Mouse (Mus musculus) hindlimb bud, embryonic 11.5 days (tissue): ENCODE results near the gene Ehbp1.

Experiments used
- DNase-seq: peaks from one replicate; pipeline ENCODE4 v3.0.0-alpha.2; 2012; ENCODE audit warnings: low read depth, low spot score; ENCODE audit errors: extremely low spot score

Gene Ehbp1

DNA sequence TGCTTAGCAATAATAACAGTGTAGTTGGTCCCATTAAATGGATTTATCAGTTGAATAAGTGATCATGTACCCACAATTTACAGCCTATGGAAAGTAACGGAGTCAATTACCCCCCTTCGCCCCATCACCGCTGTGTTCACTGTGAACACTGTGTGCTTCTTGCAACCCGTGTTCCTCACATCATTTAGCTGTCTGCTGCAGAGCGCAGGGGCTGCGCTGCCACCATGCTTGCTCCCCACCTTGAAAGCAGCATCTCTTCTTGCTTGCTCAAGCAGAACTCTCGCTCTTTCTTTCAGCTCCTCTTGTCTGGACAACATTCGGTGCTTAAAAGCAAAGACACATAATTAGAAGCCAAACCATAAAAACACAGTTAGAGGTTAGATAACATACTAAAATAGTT, 252.7 kb downstream of the Ehbp1 start:
- DNase-seq, result no peak

DNA sequence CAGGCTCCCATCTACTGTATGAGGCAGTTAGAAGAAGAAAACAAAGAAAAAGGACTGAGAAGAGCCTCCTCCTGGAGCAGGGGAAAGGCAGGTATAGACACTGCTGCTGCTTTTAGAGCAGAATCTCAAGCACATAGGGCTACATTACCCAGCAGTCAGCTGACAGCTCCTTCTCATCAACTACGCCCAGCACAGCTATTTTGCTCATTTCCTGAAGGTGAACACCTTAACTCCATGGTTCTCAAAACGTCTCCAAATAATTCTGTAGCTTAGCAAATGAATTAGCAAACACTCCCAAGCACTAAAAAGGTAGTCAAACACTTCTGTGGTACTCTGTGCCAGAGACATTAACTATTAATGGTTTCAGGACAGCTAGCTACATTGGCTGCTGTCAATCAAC, 278.7 kb downstream of the Ehbp1 start:
- no peak for DNase-seq

DNA sequence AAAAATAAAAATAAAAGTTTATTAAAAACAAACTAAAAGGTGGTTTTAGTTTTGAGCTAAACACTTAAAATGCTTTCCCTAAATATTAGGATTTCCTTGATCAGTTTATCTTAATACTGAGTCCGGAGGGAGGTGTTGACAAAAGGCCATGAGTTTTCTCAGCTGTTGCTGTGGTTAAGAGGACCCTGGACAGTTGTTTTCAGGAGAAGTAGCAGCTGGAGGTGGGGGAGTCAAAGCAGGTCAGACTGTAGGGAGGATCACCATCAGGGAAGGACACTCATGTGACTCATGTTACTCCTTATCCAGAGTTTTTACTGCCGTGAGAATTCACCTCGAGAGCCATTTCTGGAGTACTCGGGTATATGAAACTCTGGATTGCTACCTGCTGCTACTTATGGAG, 280.4 kb downstream of the Ehbp1 start:
- no peak for DNase-seq

DNA sequence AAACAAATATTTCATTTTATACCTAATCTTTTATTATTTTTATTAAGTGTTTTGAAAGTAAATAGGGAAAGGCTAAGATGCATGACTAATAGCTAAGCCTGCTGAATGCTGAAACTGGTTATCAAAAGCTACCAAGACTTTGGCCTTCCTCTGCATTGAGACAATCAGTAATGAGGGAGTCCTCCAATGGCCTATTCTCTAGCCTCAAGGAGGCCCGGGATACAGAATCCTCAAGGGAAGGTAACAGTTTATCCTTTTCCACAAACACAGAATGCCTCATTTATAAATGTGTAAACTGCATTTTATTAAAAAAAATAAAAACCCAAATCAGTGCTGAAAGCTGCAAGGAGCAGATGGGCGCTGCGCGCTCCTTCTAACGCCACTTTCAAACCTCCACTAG, 284.6 kb downstream of the Ehbp1 start:
- DNase-seq, result no peak

DNA sequence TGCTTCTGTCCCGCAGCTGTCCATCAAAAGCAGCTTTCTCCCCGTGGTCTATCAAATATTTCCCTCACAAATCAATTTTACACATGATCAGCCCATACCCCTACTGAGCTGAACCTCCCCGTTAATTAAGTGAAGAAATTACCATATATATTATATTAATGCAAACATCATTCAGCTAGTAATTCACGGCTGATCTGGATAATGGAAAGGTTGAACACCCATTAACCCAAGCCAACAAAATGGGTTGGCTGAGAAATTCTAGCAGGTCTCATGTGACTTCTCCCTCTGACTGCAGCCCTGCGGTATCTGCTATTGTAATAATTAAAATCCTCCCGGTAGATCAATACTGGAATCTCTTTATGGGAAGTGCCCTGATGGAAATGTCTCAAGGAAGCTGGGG, 286.2 kb downstream of the Ehbp1 start:
- no peak for DNase-seq

DNA sequence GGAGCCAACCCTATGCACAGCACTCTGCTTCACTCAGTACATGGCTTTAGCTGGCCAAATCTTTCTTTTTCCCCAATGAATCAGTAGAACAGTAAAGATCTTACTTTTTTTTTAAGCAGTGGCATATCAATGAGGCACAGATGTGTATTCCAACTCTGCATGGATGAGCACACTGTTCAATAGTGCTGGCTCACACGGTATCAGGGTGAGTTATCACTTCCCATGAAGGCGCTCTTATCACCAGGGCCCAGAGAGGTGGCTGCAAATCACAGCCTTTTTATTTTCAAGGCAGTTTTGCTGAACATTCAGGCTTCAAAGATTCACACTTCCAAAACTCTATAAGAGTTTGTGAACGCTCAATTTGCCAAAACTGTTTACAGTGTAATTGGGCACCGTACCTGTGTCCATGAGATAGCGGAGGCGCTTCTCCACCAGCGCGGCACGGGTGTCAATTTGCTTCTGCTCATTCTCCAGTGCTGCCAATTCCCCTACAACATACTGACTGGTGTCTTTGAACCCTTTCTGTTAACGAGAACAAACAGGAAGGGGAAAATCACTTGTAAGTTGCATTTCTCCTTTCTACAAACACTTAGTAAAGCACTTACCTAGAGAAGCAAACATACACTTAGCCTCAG, 288.9 kb downstream of the Ehbp1 start:
- no peak for DNase-seq

DNA sequence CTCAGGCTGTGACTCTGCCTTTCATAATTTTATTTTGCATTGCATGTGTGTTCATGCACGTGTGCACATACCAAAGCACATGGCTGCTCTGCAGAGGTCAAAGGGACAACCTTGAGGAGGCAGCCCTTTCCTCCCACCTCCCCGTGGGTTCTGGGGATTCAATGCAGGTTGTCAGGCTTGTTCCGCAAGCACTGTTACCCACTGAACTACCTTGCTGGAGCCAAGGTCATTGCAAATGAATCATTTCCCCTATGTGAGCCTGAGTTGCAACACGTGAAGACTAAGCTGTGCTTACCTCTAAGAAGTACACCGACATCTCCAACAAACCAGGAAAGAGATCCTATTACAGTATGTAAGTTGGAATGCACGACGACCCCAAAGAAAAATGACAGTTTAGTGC, 291.2 kb downstream of the Ehbp1 start:
- no peak for DNase-seq

DNA sequence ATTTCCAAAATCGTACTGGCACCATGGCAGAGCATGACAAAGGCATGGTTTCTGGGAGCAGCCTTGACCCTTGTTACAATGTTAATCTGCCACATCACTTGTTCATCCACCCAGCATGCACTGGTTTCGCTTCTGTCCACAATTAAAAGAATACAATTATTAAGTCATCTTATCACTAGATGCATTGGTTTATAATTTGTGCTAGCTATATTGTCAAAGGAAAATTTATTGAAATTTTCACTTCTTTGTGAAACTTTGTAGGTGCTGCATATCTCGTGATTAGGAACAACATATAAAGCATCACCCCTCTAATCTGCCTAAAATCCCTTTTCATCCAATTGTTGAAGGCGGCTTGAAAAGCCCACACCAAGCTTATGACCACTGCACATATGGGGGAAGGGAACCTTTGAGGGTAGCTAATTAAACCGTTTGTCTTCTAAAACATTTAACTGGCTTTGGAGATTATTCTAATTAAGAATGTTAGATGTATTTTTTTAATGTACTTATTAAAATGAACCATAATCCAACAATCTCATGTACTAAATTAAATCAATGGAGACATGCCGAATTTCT, 302.2 kb downstream of the Ehbp1 start:
- DNase-seq, result no peak

DNA sequence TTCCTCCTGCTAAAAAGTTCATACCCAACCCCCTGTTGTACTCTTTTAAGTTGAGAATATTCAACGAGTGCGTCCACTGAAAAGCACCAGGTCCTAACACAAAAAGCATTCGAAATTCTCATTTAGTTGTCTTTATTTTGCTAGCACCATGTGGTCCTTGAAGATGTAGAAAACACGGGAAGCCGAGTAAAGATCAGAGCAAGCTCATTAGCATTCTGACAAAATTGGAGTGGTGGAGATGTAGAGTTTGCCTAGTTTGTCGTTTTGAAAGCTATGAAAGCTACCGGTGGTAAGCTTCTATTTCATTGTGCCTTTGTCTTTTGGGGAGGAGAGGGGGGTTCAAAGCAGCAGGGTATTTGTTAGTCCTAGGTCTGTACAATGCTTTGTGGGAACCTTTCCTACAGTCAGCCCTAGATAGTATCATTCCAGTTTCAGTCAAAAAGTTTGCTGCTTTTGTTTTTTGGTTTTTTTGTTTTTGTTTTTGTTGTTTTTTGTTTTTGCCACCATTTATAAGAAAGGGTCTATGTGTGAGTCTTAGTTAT, 307.5 kb downstream of the Ehbp1 start:
- no peak for DNase-seq

DNA sequence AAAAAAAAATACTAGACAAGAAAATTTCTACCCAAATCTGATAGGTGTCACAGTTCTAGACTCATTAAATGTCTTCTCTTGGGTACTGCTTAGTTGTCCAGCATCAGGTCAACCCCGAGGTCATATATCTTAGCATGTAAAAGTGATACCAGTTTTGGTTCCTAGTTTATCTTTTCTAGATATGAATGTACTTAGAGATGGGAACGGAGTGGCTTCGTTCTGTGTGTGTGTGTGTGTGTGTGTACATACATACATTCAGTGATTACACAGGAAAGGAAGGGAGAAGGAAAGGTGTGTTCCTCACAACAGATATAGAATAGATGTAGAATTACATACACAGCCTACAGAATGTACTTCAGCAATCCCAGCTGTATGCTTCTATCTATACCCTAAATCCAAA, 308.5 kb downstream of the Ehbp1 start:
- DNase-seq, result no peak

DNA sequence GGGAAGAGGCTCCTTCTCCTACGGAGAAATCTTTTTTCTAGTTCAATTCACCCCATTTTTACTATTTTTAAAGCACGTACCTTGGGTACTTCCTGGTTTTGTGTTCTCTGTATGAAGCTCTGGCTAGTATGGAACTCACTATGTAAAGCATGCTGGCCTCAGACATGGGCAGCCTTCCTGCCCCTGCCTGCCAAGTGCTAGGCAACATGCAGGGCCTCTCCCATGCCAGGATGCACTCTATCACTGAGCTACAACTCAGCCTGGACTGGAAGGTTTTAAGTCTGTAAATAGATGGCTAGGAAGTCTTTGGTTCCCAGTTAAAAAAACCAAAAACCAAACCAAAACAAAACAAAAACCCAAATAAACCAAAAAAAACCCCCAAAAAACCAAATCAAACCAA, 321.5 kb downstream of the Ehbp1 start:
- no peak for DNase-seq

DNA sequence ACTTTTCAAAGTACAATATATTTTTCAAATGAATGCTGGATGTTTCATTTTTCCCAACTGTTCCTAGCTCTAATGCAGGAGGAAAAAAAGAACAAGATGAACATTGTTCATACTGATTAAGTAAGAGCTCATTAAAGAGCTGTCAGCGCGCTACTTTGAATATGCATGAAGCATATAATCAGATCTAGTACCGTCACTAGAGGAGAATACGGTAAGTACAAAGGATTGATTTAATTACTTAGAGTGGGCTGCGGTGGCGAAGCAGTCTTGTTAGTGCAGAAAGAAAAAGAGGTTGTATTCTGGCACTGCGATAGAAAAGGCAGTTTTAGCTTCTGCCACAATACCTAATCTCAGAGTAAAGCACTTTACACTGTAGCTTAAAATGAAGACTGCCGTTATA, 324.6 kb downstream of the Ehbp1 start:
- DNase-seq, result no peak

DNA sequence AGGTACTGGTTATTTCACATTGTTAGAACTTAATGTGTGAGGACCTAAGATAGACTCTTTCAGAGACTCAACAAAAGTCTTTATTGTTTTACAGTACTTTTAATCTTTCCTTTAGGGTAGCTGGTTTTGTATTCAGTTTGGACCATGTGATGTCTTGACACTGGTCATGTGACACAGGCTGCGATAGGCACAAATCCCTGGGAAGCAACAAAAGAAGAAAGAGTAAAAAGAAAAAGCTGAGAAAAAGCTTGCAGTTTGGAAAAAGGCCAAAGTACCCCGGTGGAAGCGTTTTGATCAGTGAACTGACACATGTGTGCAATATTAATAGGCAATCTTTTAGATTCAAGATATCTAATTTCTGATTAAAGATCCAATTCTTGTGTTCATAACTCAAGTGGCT, 325.8 kb downstream of the Ehbp1 start:
- no peak for DNase-seq

DNA sequence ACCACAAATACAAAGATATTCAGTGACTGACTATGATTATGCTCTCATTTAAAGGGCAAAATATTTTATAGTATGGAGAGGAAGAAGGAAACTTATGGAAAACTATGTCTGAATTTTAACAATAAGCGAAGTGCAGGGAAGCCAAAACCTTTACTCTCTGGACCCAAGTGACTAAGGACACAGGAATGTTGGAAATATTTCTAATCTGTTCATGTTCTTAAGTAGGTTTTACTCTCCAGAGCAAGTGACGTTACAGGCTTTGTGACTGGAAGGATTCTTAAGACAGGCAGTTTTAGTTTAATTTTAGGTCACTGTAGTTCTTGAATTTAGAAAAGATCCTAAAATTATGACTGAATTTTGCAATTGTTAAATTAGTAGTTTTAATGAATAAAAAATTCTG, 333.3 kb downstream of the Ehbp1 start:
- DNase-seq, result no peak

DNA sequence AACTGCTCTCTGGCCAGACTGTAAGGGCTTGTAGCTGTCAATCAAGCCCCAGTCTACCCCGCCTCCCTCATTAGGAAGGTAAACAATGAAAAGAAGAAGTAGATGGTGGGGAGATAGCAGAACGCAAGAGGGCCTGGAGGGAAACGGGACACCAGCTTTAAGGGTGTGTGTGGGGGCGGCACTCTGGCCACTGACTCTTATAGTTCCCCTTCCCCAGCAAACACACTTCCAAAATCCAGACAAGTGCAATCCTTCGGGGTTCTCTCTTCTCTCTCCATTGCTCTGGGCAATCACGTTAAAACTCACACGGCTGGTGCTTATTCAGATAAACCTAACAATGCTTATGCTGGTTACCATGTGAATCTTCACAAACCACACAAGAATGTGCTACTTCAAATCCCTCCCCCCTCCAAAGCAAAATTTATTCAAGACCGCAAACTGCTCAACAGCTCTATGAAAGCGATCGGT, 333.9 kb downstream of the Ehbp1 start:
- no peak for DNase-seq

DNA sequence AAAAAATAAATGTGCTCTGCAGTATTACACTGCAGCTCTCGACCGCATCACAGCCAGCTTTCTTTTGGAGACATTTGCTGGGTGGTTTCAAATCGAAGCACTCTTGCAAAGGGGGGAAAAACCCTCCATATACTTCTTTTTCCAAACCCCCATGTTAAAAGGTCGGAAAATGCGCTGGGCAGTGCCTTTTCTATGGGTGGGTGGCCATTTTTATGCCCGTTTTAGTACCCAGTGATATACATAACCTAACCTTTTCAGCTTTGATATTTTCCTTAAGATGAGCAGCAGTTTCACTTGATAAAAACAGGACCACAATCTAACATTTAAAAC, 334.3 kb downstream of the Ehbp1 start:
- DNase-seq, result no peak

DNA sequence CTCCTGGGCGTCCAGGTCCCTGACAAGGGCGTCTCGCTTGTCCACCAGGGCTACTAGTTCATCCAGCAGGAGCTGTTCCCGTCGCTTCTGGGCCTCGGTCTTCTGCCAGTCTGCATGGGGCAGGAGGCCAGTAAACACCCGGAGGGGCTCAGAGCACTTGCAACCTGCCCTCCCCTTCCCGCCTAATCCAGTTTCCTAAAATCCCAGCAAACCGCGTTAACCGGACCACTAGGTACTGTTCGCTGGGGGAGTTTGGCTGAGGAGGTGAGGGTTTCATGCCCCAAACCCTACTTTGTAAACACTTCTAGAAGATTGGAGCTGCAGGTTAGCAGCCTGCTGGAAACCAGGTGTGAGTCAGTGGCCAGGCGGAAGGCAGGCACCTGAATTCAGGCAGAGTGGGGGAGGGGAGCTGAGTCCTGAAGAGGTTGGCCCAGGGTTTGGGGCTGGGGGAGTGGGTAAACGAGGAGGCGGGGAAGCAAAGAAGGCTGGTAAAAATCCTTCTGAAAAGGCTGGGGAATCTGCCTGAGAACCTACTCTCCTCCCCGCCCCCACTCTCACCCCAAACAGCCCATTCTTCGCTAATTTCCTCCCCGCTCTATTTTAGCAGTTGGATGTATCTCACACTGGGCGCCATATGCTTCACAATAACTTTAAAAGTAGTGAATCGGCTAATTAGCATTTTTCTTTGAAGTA, 334.9 kb downstream of the Ehbp1 start:
- DNase-seq, result no peak

DNA sequence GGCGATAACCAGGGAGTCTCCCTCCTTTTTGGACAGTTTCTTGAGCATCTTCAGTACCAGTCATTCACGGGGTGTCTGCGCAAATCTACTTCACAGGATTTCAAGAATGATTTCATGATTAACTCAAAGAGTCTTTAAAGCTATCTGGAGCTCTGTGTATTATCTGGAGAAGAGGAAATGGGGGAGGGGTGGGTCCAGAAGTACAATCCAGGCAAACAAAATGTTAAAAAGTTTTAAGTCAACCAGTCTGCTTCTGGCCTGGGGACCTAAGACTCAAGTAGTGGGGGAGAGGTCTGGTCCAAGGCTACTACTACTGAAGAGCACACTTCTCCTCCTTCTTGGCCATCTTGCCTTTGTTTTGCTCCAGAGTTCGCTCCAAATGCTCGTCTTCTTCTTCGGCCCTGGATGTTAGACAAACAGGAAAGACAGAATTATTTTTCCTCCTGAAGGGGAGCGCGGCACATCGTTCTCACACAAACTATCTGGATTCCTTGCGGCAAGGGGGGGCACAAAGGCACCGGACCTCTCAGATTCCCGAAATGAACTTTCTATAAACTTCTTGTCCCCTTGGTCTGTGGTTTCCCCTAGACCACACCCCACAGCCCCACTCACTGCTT, 335.5 kb downstream of the Ehbp1 start:
- DNase-seq, result no peak

DNA sequence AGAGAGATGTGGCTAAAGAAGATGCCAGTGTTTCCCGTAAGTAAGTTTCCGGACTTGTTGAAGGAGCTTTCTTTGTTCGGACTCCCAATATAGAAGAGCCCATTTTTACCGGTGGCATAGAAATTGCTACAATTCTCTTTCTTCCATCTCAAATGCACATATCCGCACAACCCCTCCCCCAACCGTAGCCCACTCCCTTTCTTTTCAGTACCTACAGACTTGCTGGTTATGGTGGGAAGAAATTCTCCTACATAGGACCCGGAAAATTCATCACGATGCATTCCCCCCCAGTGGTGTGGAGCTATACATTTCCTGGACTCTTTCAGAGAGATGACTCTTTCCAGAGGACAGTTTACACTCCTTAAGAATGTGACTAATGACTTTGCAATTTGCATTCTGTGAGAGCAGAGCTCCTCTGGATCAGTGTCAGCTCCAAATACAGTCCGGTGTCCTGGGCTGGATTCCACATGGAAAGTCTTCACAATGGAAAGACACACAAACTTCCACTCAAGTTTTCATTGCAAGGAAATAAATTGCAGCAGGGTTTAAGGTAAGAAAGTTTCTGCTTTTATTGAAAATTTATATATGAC, 336.7 kb downstream of the Ehbp1 start:
- no peak for DNase-seq

DNA sequence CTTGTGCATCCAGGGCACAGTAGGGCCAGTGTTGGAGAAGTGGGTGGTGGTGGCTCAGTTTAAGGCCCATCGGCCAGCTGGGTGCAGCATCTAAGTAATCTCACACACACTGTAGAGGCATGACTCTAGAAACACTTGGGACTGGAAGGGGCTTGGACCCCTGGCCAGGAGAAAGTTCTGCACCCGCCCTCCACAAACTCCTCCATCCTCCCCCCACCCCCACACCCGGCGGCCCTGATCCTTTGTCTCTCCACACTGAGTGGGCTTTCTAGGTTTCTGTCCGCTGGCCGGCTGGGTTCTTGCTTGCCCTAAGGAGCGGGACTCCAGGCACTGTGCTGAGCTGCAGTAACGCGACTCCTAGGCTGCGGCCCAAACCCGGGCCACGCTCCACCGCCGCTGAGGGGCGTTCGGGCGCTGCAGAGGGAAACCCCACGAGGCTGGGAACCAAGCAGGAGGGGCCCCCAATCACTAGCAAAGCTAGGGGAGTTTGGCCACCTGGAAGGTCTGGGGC, 337.7 kb downstream of the Ehbp1 start:
- DNase-seq, result no peak

DNA sequence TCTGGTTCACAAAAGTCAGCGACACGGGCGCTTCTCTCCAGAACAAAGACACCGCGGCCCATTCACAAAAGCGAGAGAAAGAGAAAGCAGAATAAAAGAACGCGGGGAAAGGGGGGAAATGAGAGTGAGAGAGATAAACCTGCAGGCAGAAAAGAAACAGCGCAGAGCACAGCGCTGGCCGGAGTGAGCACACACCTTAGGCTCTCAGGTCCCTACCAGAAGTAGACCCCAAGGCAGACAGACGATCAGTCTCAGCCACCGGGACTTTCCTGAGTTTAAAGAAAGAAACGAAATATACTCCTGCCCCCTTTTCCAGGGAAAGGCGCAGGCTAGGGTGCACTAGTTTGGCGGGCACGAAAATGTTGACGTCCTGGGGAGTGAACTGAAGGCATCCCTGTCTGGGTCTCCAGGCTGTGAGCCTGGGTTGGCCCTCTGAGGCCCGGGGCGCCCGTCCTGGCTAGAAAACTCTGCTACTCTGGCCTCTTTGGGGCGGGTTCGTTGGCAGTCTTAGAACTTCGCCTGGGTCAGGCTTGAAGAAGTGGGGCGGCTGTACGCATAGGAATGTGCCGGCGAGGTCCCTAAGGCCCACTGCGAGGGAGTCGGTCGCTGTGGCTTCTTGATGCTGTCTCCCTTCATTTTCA, 338.6 kb downstream of the Ehbp1 start:
- DNase-seq, result no peak
